Mouse (Mus musculus): ENCODE measurements around the gene Oma1. TPM values are rescaled to one million over a fixed set of nuclear protein-coding genes. Genes with fewer than 3 reads are reported as not detected.

Gene Oma1
- total RNA-seq, 1 experiment: 17.4 TPM

- TF ChIP-seq ZNF384 (IDR thresholded peaks at IDR 0.05; ENCODE audit: low read depth, low read length): no peak
- TF ChIP-seq HCFC1 (IDR thresholded peaks at IDR 0.05; ENCODE audit: borderline replicate concordance, insufficient read depth, low read length): no peak
- no peak for TF ChIP-seq ZC3H11A (IDR thresholded peaks at IDR 0.05; ENCODE audit: borderline replicate concordance, low read depth, low read length)
- TF ChIP-seq MAFK (IDR thresholded peaks at IDR 0.05; ENCODE audit: insufficient read depth, low read depth, low read length): no peak
- no peak for TF ChIP-seq CHD2 (IDR thresholded peaks at IDR 0.05; ENCODE audit: low read depth, low read length)
- Histone ChIP-seq H3K4me3 (ENCODE audit: insufficient read depth in 1 of 2, low read depth in 1 of 2, low read length in 2 of 2, poor library complexity in 1 of 2, severe bottlenecking in 1 of 2) (no peak overlapping the region), H3K27ac (ENCODE audit: insufficient read depth, low read depth, low read length, poor library complexity, severe bottlenecking) (no peak overlapping the region), H3K9ac (ENCODE audit: insufficient read depth, low read depth, low read length, poor library complexity, severe bottlenecking) (no peak overlapping the region), H3K36me3 (ENCODE audit: control insufficient read depth, insufficient read depth, low read length, poor library complexity, severe bottlenecking) (no peaks in the 10 kb centered on the region), H3K9me3 (ENCODE audit: control insufficient read depth, insufficient read depth, low read depth, low read length) (no peaks in the 10 kb centered on the region), H3K4me1 (ENCODE audit: control insufficient read depth in 2 of 2, insufficient read depth in 2 of 2, low read length in 2 of 2, poor library complexity in 1 of 2) (no peaks in the 10 kb centered on the region)
- in situ Hi-C loops (cut with MboI; ENCODE audit: low sequenced_read_pairs in 2 of 2, unreplicated experiment in 2 of 2): no loop called here
- no peak for DNase-seq (ENCODE audit: low read depth, low spot score)
These were observed 73.7 kb downstream of the Oma1 start for GRCm38 (mm10) chr4:103387292-103387691.

DNA sequence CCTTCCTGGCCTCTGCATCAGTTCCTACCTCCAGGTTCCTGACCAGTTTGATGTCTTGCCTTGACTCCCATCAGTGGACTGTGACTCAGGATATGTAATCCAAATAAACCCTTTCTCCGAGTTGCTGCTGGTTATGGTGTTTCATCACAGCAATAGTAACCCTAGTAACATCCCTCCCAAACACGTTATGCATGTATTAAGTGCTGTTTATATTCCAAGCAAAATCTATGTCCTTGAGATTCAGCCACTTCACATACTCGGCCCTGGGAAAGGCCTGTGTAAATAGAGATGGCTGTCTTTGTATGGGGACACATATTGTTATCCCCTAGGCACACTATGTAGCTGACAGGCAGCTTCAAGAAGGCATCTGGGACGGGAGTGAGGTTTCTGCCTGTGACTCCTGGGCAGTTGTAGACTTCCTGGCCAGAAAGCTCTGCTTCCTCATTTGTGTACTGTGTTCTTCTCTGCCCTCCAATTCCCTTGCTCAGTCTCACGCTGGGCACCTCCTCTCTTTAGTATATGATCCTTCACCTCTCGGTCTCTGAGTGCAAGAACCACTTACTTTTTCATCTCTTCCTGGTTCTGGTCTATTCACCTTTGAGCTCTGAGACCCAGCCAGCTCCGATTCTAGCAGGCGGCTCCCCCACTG is 75.0 kb downstream of the Oma1 start:
- TF ChIP-seq ZC3H11A (IDR thresholded peaks at IDR 0.05; ENCODE audit: borderline replicate concordance, low read depth, low read length) (no peak), MAFK (IDR thresholded peaks at IDR 0.05; ENCODE audit: insufficient read depth, low read depth, low read length) (no peak)
- no peak for DNase-seq (ENCODE audit: low read depth, low spot score)
- H3K27ac ChIP-seq (ENCODE audit: insufficient read depth, low read depth, low read length, poor library complexity, severe bottlenecking): no peak overlapping the region
- no peaks in the 10 kb centered on the region for H3K4me1 ChIP-seq (ENCODE audit: control insufficient read depth in 2 of 2, insufficient read depth in 2 of 2, low read length in 2 of 2, poor library complexity in 1 of 2)
- no peak overlapping the region for H3K9ac ChIP-seq (ENCODE audit: insufficient read depth, low read depth, low read length, poor library complexity, severe bottlenecking)
- no peaks in the 10 kb centered on the region for H3K9me3 ChIP-seq (ENCODE audit: control insufficient read depth, insufficient read depth, low read depth, low read length)
- no peaks in the 10 kb centered on the region for H3K36me3 ChIP-seq (ENCODE audit: control insufficient read depth, insufficient read depth, low read length, poor library complexity, severe bottlenecking)
- H3K4me3 ChIP-seq (ENCODE audit: insufficient read depth in 1 of 2, low read depth in 1 of 2, low read length in 2 of 2, poor library complexity in 1 of 2, severe bottlenecking in 1 of 2): no peak overlapping the region
- in situ Hi-C loops (cut with MboI; ENCODE audit: low sequenced_read_pairs in 2 of 2, unreplicated experiment in 2 of 2): no loop called here

GRCm38 (mm10) chr4:103389583-103389982 is 76.0 kb downstream of the Oma1 start:
- no peak overlapping the region for H3K4me3 ChIP-seq (ENCODE audit: insufficient read depth in 1 of 2, low read depth in 1 of 2, low read length in 2 of 2, poor library complexity in 1 of 2, severe bottlenecking in 1 of 2)
- no peaks in the 10 kb centered on the region for H3K9me3 ChIP-seq (ENCODE audit: control insufficient read depth, insufficient read depth, low read depth, low read length)
- no peak overlapping the region for H3K27ac ChIP-seq (ENCODE audit: insufficient read depth, low read depth, low read length, poor library complexity, severe bottlenecking)
- no peaks in the 10 kb centered on the region for H3K4me1 ChIP-seq (ENCODE audit: control insufficient read depth in 2 of 2, insufficient read depth in 2 of 2, low read length in 2 of 2, poor library complexity in 1 of 2)
- no peaks in the 10 kb centered on the region for H3K36me3 ChIP-seq (ENCODE audit: control insufficient read depth, insufficient read depth, low read length, poor library complexity, severe bottlenecking)
- TF ChIP-seq HCFC1 (IDR thresholded peaks at IDR 0.05; ENCODE audit: borderline replicate concordance, insufficient read depth, low read length): no peak
- no peak for TF ChIP-seq MAFK (IDR thresholded peaks at IDR 0.05; ENCODE audit: insufficient read depth, low read depth, low read length)
- no peak for TF ChIP-seq CHD2 (IDR thresholded peaks at IDR 0.05; ENCODE audit: low read depth, low read length)
- no peak for TF ChIP-seq ZC3H11A (IDR thresholded peaks at IDR 0.05; ENCODE audit: borderline replicate concordance, low read depth, low read length)
- TF ChIP-seq ZNF384 (IDR thresholded peaks at IDR 0.05; ENCODE audit: low read depth, low read length): no peak
- in situ Hi-C loops (cut with MboI; ENCODE audit: low sequenced_read_pairs in 2 of 2, unreplicated experiment in 2 of 2): no loop called here
- H3K9ac ChIP-seq (ENCODE audit: insufficient read depth, low read depth, low read length, poor library complexity, severe bottlenecking): no peak overlapping the region
- DNase-seq (ENCODE audit: low read depth, low spot score): no peak

GRCm38 (mm10) chr4:103390499-103390898 is 76.9 kb downstream of the Oma1 start:
- Histone ChIP-seq H3K27ac (ENCODE audit: insufficient read depth, low read depth, low read length, poor library complexity, severe bottlenecking) (no peak overlapping the region), H3K36me3 (ENCODE audit: control insufficient read depth, insufficient read depth, low read length, poor library complexity, severe bottlenecking) (no peaks in the 10 kb centered on the region), H3K9ac (ENCODE audit: insufficient read depth, low read depth, low read length, poor library complexity, severe bottlenecking) (no peak overlapping the region), H3K9me3 (ENCODE audit: control insufficient read depth, insufficient read depth, low read depth, low read length) (no peaks in the 10 kb centered on the region), H3K4me1 (ENCODE audit: control insufficient read depth in 2 of 2, insufficient read depth in 2 of 2, low read length in 2 of 2, poor library complexity in 1 of 2) (no peaks in the 10 kb centered on the region), H3K4me3 (ENCODE audit: insufficient read depth in 1 of 2, low read depth in 1 of 2, low read length in 2 of 2, poor library complexity in 1 of 2, severe bottlenecking in 1 of 2) (no peak overlapping the region)
- in situ Hi-C loops (cut with MboI; ENCODE audit: low sequenced_read_pairs in 2 of 2, unreplicated experiment in 2 of 2): no loop called here
- TF ChIP-seq CHD2 (IDR thresholded peaks at IDR 0.05; ENCODE audit: low read depth, low read length) (no peak), HCFC1 (IDR thresholded peaks at IDR 0.05; ENCODE audit: borderline replicate concordance, insufficient read depth, low read length) (no peak), ZNF384 (IDR thresholded peaks at IDR 0.05; ENCODE audit: low read depth, low read length) (no peak), ZC3H11A (IDR thresholded peaks at IDR 0.05; ENCODE audit: borderline replicate concordance, low read depth, low read length) (no peak), MAFK (IDR thresholded peaks at IDR 0.05; ENCODE audit: insufficient read depth, low read depth, low read length) (no peak)
- DNase-seq (ENCODE audit: low read depth, low spot score): no peak

DNA sequence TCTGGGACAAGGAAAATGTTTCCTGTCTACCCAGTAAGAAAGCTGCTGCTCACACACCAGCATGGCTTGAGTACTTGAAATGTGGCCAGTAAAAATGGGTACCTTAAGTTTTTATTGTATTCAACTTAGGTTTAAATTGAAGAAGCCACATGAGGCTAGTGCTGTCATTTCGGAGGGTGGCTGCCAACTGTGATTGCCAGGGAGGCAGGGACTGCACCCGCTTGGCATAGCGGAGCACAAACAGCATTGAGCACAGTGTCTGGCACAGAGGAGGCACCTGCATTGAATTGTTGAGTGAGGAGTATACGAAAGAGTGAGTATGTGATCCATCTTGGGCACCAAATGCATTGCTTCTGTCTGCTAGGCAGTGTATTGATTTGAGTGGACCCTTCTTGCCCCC is 81.5 kb downstream of the Oma1 start:
- H3K36me3 ChIP-seq (ENCODE audit: control insufficient read depth, insufficient read depth, low read length, poor library complexity, severe bottlenecking): no peaks in the 10 kb centered on the region
- H3K9me3 ChIP-seq (ENCODE audit: control insufficient read depth, insufficient read depth, low read depth, low read length): no peaks in the 10 kb centered on the region
- H3K4me1 ChIP-seq (ENCODE audit: control insufficient read depth in 2 of 2, insufficient read depth in 2 of 2, low read length in 2 of 2, poor library complexity in 1 of 2): peaks cover 3 to 4% of the 10 kb centered on the region in 2 experiments; a peak in 1 of 4 replicates
- no peak for TF ChIP-seq MAFK (IDR thresholded peaks at IDR 0.05; ENCODE audit: insufficient read depth, low read depth, low read length)
- no peak for TF ChIP-seq HCFC1 (IDR thresholded peaks at IDR 0.05; ENCODE audit: borderline replicate concordance, insufficient read depth, low read length)
- no peak for TF ChIP-seq CHD2 (IDR thresholded peaks at IDR 0.05; ENCODE audit: low read depth, low read length)
- TF ChIP-seq ZNF384 (IDR thresholded peaks at IDR 0.05; ENCODE audit: low read depth, low read length): no peak
- no peak for TF ChIP-seq ZC3H11A (IDR thresholded peaks at IDR 0.05; ENCODE audit: borderline replicate concordance, low read depth, low read length)
- H3K4me3 ChIP-seq (ENCODE audit: insufficient read depth in 1 of 2, low read depth in 1 of 2, low read length in 2 of 2, poor library complexity in 1 of 2, severe bottlenecking in 1 of 2): no peak overlapping the region
- in situ Hi-C loops (cut with MboI; ENCODE audit: low sequenced_read_pairs in 2 of 2, unreplicated experiment in 2 of 2): no loop called here
- no peak for DNase-seq (ENCODE audit: low read depth, low spot score)
- H3K9ac ChIP-seq (ENCODE audit: insufficient read depth, low read depth, low read length, poor library complexity, severe bottlenecking): no peak overlapping the region
- H3K27ac ChIP-seq (ENCODE audit: insufficient read depth, low read depth, low read length, poor library complexity, severe bottlenecking): no peak overlapping the region
